Mouse (Mus musculus) erythroblast, embryonic 14.5 days (primary cell): ENCODE results near the gene Sbf1.
A peak's percentile ranks its signal among the peaks of the same experiment; 100 is the strongest.

Experiments
- GATA1 ChIP-seq: IDR thresholded peaks from 2 replicates; pipeline ENCODE4 v1.6.1; 2012; ENCODE audit warnings: low read length, inconsistent platforms, mixed read lengths
- TAL1 ChIP-seq: IDR thresholded peaks from 3 replicates; pipeline ENCODE4 v1.6.1; 2012; ENCODE audit warnings: low read length, inconsistent platforms, mixed read lengths

GRCm38 (mm10) chr15:89285478-89285877 lies 29.6 kb downstream of the Sbf1 start:
- TF ChIP-seq GATA1 (no peak; the same call in 1 of the 2 replicates), TAL1 (peak; percentile 35; the same call in 1 of the 3 replicates)
